9 mouse cellular contexts compared by ENCODE assay signal in genomic region chr8:84501671-84502308, GRCm38 (mm10).
DNase-seq lines count a peak whose midpoint lies in the region; ATAC-seq and TF ChIP-seq lines count a peak whose summit lies in the region.
"Had no signal": no experiment of that assay in that cellular context is flagged by ENCODE, and none has a peak within 500 bp of the region (broad histone marks: within the 10 kb centered on the region; RNA-seq: fewer than 3 reads in every experiment).

No protein-coding gene starts in this region.

- H3K27me3 ChIP-seq in lung, embryonic 14.5 days (ENCODE audit: insufficient read depth, low read length), result no peaks in the 10 kb centered on the region
- H3K27me3 ChIP-seq: liver, embryonic 13.5 days had no signal

- no peak for ATAC-seq in lung, embryonic 14.5 days (ENCODE audit: insufficient read depth)
- peak; percentile 72 for ATAC-seq in common myeloid progenitor, adult 5-6 weeks (replicated peaks; ENCODE audit: low read depth, poor library complexity, severe bottlenecking)
- ATAC-seq in erythroblast, adult 5-6 weeks (replicated peaks; ENCODE audit: low FRiP score, poor library complexity, severe bottlenecking), result no peak

- no peaks in the 10 kb centered on the region for H3K36me3 ChIP-seq in lung, embryonic 14.5 days (ENCODE audit: insufficient read depth)
- H3K36me3 ChIP-seq: liver, embryonic 13.5 days had no signal

- no peaks in the 10 kb centered on the region for H3K4me1 ChIP-seq in lung, embryonic 14.5 days (ENCODE audit: insufficient read depth)
- H3K4me1 ChIP-seq in lung, adult 2 months (ENCODE audit: control insufficient read depth, insufficient read depth, low read length), result no peaks in the 10 kb centered on the region
- H3K4me1 ChIP-seq: liver, embryonic 13.5 days had no signal

- no peak overlapping the region for H3K4me3 ChIP-seq in lung, embryonic 14.5 days (ENCODE audit: low read depth, low read length)
- H3K4me3 ChIP-seq in lung, adult 2 months (replicated peaks; ENCODE audit: extremely low read depth, low read depth, low read length), result no peak overlapping the region
- H3K4me3 ChIP-seq: erythroblast, embryonic 14.5 days; liver, embryonic 13.5 days had no signal

- WGBS in lung, embryonic 14.5 days, result 74% methylated on average over 10 of the region's 10 CpGs
- WGBS in lung, adult 2 months, result 75% methylated on average over 10 of the region's 10 CpGs

- TF ChIP-seq POLR2A in lung, adult 2 months (IDR thresholded peaks at IDR 0.05; ENCODE audit: borderline replicate concordance, extremely low read depth, low read depth, low read length), result no peak

- no peak for TF ChIP-seq CTCF in lung, embryonic 14.5 days (IDR thresholded peaks at IDR 0.05; ENCODE audit: low read depth)
- no peak for TF ChIP-seq CTCF in lung, adult 2 months (IDR thresholded peaks at IDR 0.05; ENCODE audit: insufficient read depth, low read length)

- H3K27ac ChIP-seq in lung, embryonic 14.5 days (ENCODE audit: low read depth), result no peak overlapping the region
- H3K27ac ChIP-seq: liver, embryonic 13.5 days had no signal

- peak; percentile 20 for DNase-seq in lung, embryonic 14.5 days
- DNase-seq in lung, adult 2 months, result no peak
- peak; percentile 83 for DNase-seq in WW6 (ENCODE audit: low read depth, low spot score)
- peak; percentile 51 for DNase-seq in kidney, adult 9 months
- peak; percentile 29 for DNase-seq in urinary bladder, postnatal 25 days (ENCODE audit: low spot score)
- DNase-seq: liver, embryonic 13.5 days had no signal

- H3K9me3 ChIP-seq in lung, embryonic 14.5 days (ENCODE audit: low read depth, low read length), result no peaks in the 10 kb centered on the region
- H3K9me3 ChIP-seq: liver, embryonic 13.5 days had no signal

- H3K9ac ChIP-seq in lung, embryonic 14.5 days, result no peak overlapping the region
- H3K9ac ChIP-seq: liver, embryonic 13.5 days had no signal

- H3K4me2 ChIP-seq in lung, embryonic 14.5 days, result no peak overlapping the region
- H3K4me2 ChIP-seq: liver, embryonic 13.5 days had no signal
